Mouse (Mus musculus): ENCODE data around the gene Lima1.

- no peak for TF ChIP-seq GATA1 (IDR thresholded peaks at IDR 0.05; ENCODE audit: low read length)
- TF ChIP-seq TAL1 (IDR thresholded peaks at IDR 0.05; ENCODE audit: low read length), result no peak
Observed at GRCm38 (mm10) chr15:99855119-99855518, 20.1 kb downstream of the Lima1 start.

Data from erythroblast, embryonic 14.5 days (primary cell).